Mouse (Mus musculus): Measurements from ENCODE around the gene Wfdc6b.

DNA sequence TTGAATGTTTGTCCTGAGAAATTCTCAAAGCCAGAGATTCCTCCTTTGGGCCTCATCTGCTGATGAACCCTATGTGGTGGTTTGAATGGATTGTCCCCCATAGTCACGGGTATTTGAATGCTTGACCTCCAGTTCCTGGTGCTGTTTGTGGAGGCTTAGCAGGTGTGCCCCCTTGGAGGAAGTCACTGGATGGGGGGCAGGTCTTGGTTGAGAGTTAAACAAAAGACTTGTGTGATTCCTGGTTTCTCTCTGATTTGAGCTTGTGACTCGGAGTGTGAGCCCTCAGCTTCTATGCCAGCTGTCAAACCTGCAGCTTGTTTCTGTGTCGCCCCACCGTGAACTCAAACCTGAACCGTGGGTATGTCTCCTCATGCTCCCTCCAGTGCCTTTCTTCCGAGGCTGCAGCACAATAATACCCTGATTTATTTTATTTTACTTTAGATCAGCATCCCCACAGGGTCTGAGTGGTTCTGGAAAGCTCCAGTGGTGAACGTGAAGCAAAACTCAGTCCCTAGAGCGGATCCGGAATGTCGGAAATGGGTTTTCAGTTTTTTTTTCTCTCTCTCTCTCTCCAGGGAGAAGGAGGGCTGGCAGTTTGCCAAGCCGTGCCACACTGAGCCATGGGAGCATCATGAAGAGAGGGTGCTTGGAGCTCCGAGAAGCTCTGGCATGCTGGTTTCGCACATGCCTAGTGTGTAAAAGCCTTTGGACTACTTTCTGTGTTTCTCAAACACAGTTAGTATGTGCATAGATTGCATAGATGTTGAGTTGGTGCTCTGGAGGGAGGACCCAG lies 28.8 kb downstream of the Wfdc6b start:
- TF ChIP-seq CTCF (IDR thresholded peaks at IDR 0.05; ENCODE audit: extremely low read depth, insufficient read depth, insufficient read length, insufficient replicate concordance) (no peak), POLR2A (IDR thresholded peaks at IDR 0.05; ENCODE audit: low read depth, low read length) (no peak)
